Mouse (Mus musculus): Measurements from ENCODE around the gene Pex6. TPM values are rescaled to one million over a fixed set of nuclear protein-coding genes. Genes with fewer than 3 reads are reported as not detected.
A peak's percentile ranks its signal among the peaks of the same experiment; 100 is the strongest.

Pex6 gene
- total and polyA plus RNA-seq, 2 experiments from 2014 or later, result 17.6 to 38.5 TPM

- ATAC-seq (ENCODE audit: low FRiP score), result no peak
- Histone ChIP-seq H3K27me3 (ENCODE audit: insufficient read depth, low read length) (no peaks in the 10 kb centered on the region), H3K36me3 (ENCODE audit: insufficient read depth, low read length) (peaks cover 51% of the 10 kb centered on the region), H3K4me1 (ENCODE audit: insufficient read depth, low read length) (peaks cover 15% of the 10 kb centered on the region; the same call in 1 of the 2 replicates), H3K27ac (ENCODE audit: low read depth, low read length) (peak overlapping the region; percentile 83), H3K9ac (replicated peaks; ENCODE audit: low read length, poor library complexity, severe bottlenecking) (peak overlapping the region; percentile 74), H3K4me3 (ENCODE audit: low read depth, low read length) (peak overlapping the region; percentile 91), H3K4me2 (ENCODE audit: low read depth, low read length, poor library complexity, severe bottlenecking) (peak overlapping the region; percentile 91), H3K9me3 (ENCODE audit: low read length) (no peaks in the 10 kb centered on the region)
- no peak for DNase-seq (ENCODE audit: low spot score)
- 25% methylated on average over 12 of the region's 12 CpGs for WGBS
- 0 out of 2 replicates have a peak, but pooled peaks have one; percentile 1 for TF ChIP-seq CTCF (IDR thresholded peaks at IDR 0.05)
Observed at GRCm38 (mm10) chr17:46681466-46682118, 29.7 kb upstream of the Pex6 start.

- no peaks in the 10 kb centered on the region for H3K27me3 ChIP-seq (ENCODE audit: insufficient read depth, low read length)
- H3K4me2 ChIP-seq (ENCODE audit: low read depth, low read length, poor library complexity, severe bottlenecking), result no peak overlapping the region
- no peak overlapping the region for H3K9ac ChIP-seq (replicated peaks; ENCODE audit: low read length, poor library complexity, severe bottlenecking)
- no peak for ATAC-seq (ENCODE audit: low FRiP score)
- H3K27ac ChIP-seq (ENCODE audit: low read depth, low read length), result no peak overlapping the region
- H3K9me3 ChIP-seq (ENCODE audit: low read length), result no peaks in the 10 kb centered on the region
- H3K4me3 ChIP-seq (ENCODE audit: low read depth, low read length), result no peak overlapping the region
- peaks cover 15% of the 10 kb centered on the region; the same call in 1 of the 2 replicates for H3K4me1 ChIP-seq (ENCODE audit: insufficient read depth, low read length)
- WGBS, result 76% methylated on average over 16 of the region's 16 CpGs
- peaks cover 44% of the 10 kb centered on the region for H3K36me3 ChIP-seq (ENCODE audit: insufficient read depth, low read length)
- no peak for TF ChIP-seq CTCF (IDR thresholded peaks at IDR 0.05)
- DNase-seq (ENCODE audit: low spot score), result no peak
Observed at GRCm38 (mm10) chr17:46682654-46683389, 28.4 kb upstream of the Pex6 start.

- Histone ChIP-seq H3K4me2 (ENCODE audit: low read depth, low read length, poor library complexity, severe bottlenecking) (no peak overlapping the region), H3K9ac (replicated peaks; ENCODE audit: low read length, poor library complexity, severe bottlenecking) (no peak overlapping the region), H3K27me3 (ENCODE audit: insufficient read depth, low read length) (no peaks in the 10 kb centered on the region), H3K27ac (ENCODE audit: low read depth, low read length) (no peak overlapping the region), H3K4me3 (ENCODE audit: low read depth, low read length) (no peak overlapping the region), H3K9me3 (ENCODE audit: low read length) (no peaks in the 10 kb centered on the region), H3K4me1 (ENCODE audit: insufficient read depth, low read length) (peaks cover 4% of the 10 kb centered on the region; the same call in 1 of the 2 replicates), H3K36me3 (ENCODE audit: insufficient read depth, low read length) (peaks cover 41% of the 10 kb centered on the region)
- WGBS, result 97% methylated on average over 6 of the region's 6 CpGs
- no peak for TF ChIP-seq CTCF (IDR thresholded peaks at IDR 0.05)
- DNase-seq (ENCODE audit: low spot score) (no peak), ATAC-seq (ENCODE audit: low FRiP score) (no peak)
Observed at GRCm38 (mm10) chr17:46685913-46686312, 25.4 kb upstream of the Pex6 start.

GRCm38 (mm10) chr17:46690665-46691064 is 20.6 kb upstream of the Pex6 start:
- ATAC-seq (ENCODE audit: low FRiP score), result no peak
- 94% methylated on average over 12 of the region's 12 CpGs for WGBS
- no peak for DNase-seq (ENCODE audit: low spot score)

GRCm38 (mm10) chr17:46691390-46691789 is 19.9 kb upstream of the Pex6 start:
- Histone ChIP-seq H3K36me3 (ENCODE audit: insufficient read depth, low read length) (peaks cover 6% of the 10 kb centered on the region), H3K27ac (ENCODE audit: low read depth, low read length) (no peak overlapping the region), H3K4me1 (ENCODE audit: insufficient read depth, low read length) (no peaks in the 10 kb centered on the region), H3K27me3 (ENCODE audit: insufficient read depth, low read length) (no peaks in the 10 kb centered on the region), H3K9me3 (ENCODE audit: low read length) (no peaks in the 10 kb centered on the region), H3K4me3 (ENCODE audit: low read depth, low read length) (no peak overlapping the region), H3K4me2 (ENCODE audit: low read depth, low read length, poor library complexity, severe bottlenecking) (no peak overlapping the region), H3K9ac (replicated peaks; ENCODE audit: low read length, poor library complexity, severe bottlenecking) (no peak overlapping the region)
- ATAC-seq (ENCODE audit: low FRiP score), result no peak
- TF ChIP-seq CTCF (IDR thresholded peaks at IDR 0.05), result 0 out of 2 replicates have a peak, but pooled peaks have one; percentile 4
- 90% methylated on average over 2 of the region's 2 CpGs for WGBS
- DNase-seq (ENCODE audit: low spot score), result no peak

More at GRCm38 (mm10) chr17:46690665-46691064, 20.6 kb upstream of the Pex6 start:
- H3K9me3 ChIP-seq (ENCODE audit: low read length), result no peaks in the 10 kb centered on the region
- H3K4me3 ChIP-seq (ENCODE audit: low read depth, low read length), result no peak overlapping the region
- H3K27me3 ChIP-seq (ENCODE audit: insufficient read depth, low read length), result no peaks in the 10 kb centered on the region
- no peak overlapping the region for H3K4me2 ChIP-seq (ENCODE audit: low read depth, low read length, poor library complexity, severe bottlenecking)
- H3K27ac ChIP-seq (ENCODE audit: low read depth, low read length), result no peak overlapping the region
- H3K4me1 ChIP-seq (ENCODE audit: insufficient read depth, low read length), result no peaks in the 10 kb centered on the region
- H3K36me3 ChIP-seq (ENCODE audit: insufficient read depth, low read length), result peaks cover 14% of the 10 kb centered on the region
- H3K9ac ChIP-seq (replicated peaks; ENCODE audit: low read length, poor library complexity, severe bottlenecking), result no peak overlapping the region
- no peak for TF ChIP-seq CTCF (IDR thresholded peaks at IDR 0.05)

- TF ChIP-seq CTCF (IDR thresholded peaks at IDR 0.05), result no peak
- Histone ChIP-seq H3K4me2 (ENCODE audit: low read depth, low read length, poor library complexity, severe bottlenecking) (no peak overlapping the region), H3K4me3 (ENCODE audit: low read depth, low read length) (no peak overlapping the region), H3K9ac (replicated peaks; ENCODE audit: low read length, poor library complexity, severe bottlenecking) (no peak overlapping the region), H3K27me3 (ENCODE audit: insufficient read depth, low read length) (no peaks in the 10 kb centered on the region), H3K27ac (ENCODE audit: low read depth, low read length) (no peak overlapping the region), H3K36me3 (ENCODE audit: insufficient read depth, low read length) (peaks cover 14% of the 10 kb centered on the region), H3K9me3 (ENCODE audit: low read length) (no peaks in the 10 kb centered on the region), H3K4me1 (ENCODE audit: insufficient read depth, low read length) (no peaks in the 10 kb centered on the region)
- WGBS, result 56% methylated on average over 1 of the region's 1 CpGs
- DNase-seq (ENCODE audit: low spot score) (no peak), ATAC-seq (ENCODE audit: low FRiP score) (no peak)
Observed at GRCm38 (mm10) chr17:46694517-46695063, 16.7 kb upstream of the Pex6 start.

Measured in midbrain, postnatal 0 days (tissue).